Mouse (Mus musculus) urinary bladder, adult 18-20 months (tissue): ENCODE data around the gene Akr1c20.

ENCODE experiments used
- DNase-seq, 2 experiments: peaks; one replicate each; pipeline ENCODE4 v3.0.0; 2022; ENCODE audit warnings: low spot score in 2 of 2, mixed read lengths in 2 of 2

Akr1c20 gene

DNA sequence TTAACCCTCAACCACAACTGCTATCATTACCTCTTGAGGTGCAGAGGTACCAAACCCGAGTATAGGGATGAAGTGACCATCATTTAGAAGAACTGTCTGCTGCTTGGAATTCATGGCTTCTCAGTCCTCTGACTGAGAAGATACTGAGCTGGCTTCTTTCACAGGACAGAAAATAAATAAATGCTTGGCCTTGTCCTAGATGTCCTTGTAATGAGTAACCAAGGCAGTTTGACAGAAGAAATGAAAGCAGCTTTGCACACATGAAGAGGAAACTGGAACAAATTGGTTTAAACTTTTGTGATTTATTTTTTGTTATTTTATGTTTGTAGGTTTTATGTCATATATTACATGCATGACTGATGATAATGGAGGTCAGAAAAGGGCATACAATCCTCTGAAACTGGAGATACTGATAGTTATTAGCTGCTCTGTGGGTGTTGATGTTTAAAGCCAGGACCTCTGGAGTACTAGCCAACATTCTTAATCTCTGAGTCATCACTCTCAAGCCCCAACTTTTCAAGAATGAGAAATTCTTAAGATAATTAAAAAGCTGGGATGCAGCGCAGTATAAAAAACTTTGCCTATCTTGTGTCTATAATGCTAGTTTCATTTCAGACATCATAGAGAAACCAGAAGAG lies at the start of gene Akr1c20:
TSS of gene Akr1c20 (minus strand) at position 145 of the 638 bp plus-strand sequence.
- DNase-seq: no peak

DNA sequence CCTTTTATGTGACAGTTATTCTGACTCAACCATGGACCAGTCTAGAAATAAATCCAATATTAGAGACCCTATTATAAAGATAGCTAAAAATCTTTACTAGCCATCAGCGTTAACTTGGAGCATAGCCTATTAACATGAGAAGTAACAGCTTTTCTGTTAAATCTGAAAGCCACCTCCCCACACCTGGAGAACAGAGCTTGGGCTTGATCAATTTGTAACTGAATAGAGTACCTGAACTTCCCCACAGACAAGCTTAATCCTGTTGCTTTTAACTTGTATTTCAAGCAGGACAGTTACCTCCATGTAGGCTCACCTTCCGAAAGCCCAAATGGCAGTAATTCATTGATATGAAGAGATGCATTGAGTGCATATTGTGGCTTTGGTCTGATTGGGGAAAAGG lies 42.9 kb upstream of the Akr1c20 start:
- DNase-seq: no peak

DNA sequence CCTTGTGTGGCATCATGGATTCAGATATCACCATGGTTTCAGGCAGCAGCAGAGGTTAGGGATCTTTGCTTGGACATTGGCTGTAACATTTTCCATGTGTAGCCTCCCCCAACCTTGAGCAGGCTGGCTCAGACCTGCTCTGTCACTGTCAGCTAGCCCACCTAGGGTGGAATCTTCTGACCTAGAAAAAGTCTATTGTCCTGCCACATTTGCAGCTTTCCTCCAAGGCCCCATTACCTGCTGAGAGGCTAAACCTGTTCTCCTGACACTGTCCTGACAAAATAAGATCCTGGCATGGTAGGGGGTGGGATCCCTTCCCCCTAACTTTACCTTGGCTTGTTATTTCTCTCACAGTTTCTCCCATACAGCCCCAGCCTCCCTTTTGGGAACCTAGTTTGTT lies 37.4 kb upstream of the Akr1c20 start:
- no peak for DNase-seq

DNA sequence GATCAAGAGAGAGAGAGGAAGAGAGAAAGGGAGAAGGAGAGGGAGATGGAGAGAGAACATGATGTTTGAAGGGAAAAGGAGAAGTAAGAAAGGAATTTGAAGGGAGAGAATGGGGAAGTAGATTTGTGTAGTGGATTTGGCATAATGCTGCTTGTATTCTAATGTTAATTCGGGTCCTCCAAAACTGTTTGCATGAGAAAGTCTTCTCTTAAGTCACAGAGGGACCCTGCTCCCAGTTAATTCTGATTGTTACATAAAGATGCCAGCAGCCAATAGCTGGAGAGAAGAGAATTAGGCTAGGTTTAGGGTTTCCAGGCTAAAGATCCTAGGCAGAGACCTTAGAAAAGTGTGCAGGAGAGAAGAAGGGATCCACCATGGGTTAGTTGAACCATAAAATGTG lies 36.0 kb upstream of the Akr1c20 start:
- DNase-seq: no peak

DNA sequence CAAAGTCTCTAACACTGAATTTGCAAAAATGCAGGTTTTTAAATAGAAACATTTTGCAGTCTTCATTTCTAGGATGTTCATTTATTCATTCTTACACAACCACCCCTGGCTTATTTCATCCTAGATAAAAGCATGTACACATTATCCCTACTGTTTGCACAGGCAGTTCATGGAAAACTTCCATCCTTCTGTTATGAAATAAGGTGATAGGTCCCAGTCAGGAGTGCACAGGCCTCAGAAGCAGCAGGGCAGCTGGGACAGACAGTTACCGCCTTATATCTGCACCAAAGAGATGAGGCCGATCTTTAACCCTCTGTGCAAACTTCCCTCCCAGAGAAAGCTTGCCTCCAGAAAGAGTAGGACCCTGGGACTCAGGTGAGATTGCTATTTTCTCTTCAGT lies 8.3 kb downstream of the Akr1c20 start:
- no peak for DNase-seq

DNA sequence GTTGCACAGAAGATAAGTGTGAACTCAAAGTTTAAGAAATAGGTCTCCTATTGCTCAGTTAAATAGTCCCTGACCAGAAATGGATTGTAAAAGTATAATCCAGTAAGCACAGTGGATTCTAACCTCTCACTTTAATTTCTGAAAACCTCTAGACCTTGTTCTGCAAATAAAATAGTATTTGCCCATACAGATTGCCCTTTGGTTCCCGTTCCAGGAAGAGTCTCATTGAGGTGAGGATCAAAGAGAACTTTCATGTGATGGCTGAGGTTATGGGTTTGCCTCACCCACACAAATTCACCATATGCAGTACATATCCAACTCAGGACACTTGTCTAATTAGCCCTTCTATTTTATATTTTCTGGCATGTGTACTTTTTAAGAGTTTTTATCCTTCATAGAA lies 55.2 kb downstream of the Akr1c20 start:
- DNase-seq: no peak

DNA sequence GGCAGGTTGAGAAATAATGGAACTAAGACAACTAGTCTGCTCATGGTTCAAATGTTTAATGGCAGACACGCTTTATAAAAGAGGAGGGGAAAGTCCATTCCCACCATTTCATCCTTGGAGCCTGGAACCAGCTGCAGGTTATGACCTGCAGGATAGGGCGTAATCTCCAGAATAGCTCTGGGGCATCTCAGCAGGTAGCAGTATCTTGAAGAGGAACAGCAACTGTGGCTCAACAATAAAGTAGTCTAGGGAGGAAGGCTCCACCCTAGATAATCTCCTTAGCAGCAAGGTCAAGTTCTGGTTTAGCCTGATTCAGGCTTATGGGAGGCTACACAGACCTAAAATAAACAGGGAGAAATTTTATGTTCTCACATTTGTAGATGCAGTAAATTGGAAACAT lies 57.5 kb downstream of the Akr1c20 start:
- DNase-seq: no peak
